In the genomic region with DNA sequence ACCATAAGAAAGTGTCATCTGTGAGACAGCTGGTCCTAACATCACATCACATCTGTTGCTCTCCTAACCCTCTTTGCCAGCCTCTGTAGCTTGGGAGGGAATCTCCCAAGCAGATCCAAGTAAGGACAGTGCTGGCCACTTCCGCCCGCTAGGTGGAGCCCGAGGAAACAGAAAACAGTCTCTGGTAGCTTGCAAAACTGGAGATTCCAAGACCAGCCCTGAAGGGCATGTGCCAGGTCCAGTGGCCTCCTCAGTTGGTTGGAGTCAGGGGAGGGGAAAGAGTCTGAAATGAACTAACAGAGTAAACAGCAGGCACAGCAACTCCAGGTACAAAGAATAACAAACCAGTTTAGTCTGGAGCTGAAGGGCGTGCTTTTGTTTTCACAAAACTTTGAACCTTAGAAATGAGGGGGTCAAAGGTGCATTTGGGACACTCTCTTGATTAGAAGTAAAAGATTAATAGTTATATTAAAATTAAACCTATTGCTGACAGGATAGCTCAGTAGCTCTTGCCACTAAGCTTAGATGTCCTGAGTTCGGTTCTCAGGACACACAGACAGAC, we compare ENCODE assay signal across 8 mouse cellular contexts. TPM values are rescaled to one million over a fixed set of nuclear protein-coding genes. Genes with fewer than 3 reads are reported as not detected.
DNase-seq lines count a peak whose midpoint lies in the region; ATAC-seq lines count a peak whose summit lies in the region.

No protein-coding gene starts in this region.

- no peak overlapping the region for H3K4me3 ChIP-seq in heart, embryonic 12.5 days
- no peak overlapping the region for H3K4me3 ChIP-seq in kidney, embryonic 16.5 days (ENCODE audit: low read length)
- H3K4me3 ChIP-seq in liver, embryonic 11.5 days (ENCODE audit: low read depth, low read length): no peak overlapping the region
- H3K4me3 ChIP-seq in stomach, embryonic 15.5 days (replicated peaks): no peak overlapping the region

- H3K27me3 ChIP-seq in heart, embryonic 12.5 days (replicated peaks): no peaks in the 10 kb centered on the region
- H3K27me3 ChIP-seq in kidney, embryonic 16.5 days (ENCODE audit: insufficient read depth, low read length): no peaks in the 10 kb centered on the region
- H3K27me3 ChIP-seq in liver, embryonic 11.5 days (replicated peaks; ENCODE audit: control insufficient read depth, insufficient read depth, low read length): no peaks in the 10 kb centered on the region
- H3K27me3 ChIP-seq in stomach, embryonic 15.5 days (replicated peaks): no peaks in the 10 kb centered on the region

- no peaks in the 10 kb centered on the region for H3K36me3 ChIP-seq in heart, embryonic 12.5 days
- no peaks in the 10 kb centered on the region for H3K36me3 ChIP-seq in kidney, embryonic 16.5 days (ENCODE audit: insufficient read depth, low read length)
- no peaks in the 10 kb centered on the region for H3K36me3 ChIP-seq in liver, embryonic 11.5 days (ENCODE audit: control insufficient read depth, insufficient read depth, low read length)
- H3K36me3 ChIP-seq in stomach, embryonic 15.5 days: no peaks in the 10 kb centered on the region

- no peak overlapping the region for H3K27ac ChIP-seq in heart, embryonic 12.5 days (ENCODE audit: poor library complexity, severe bottlenecking)
- no peak overlapping the region for H3K27ac ChIP-seq in kidney, embryonic 16.5 days (ENCODE audit: low read length)
- H3K27ac ChIP-seq in liver, embryonic 11.5 days (ENCODE audit: low read depth, low read length): no peak overlapping the region
- no peak overlapping the region for H3K27ac ChIP-seq in stomach, embryonic 15.5 days

- no peak overlapping the region for H3K9ac ChIP-seq in heart, embryonic 12.5 days
- H3K9ac ChIP-seq in kidney, embryonic 16.5 days (replicated peaks; ENCODE audit: low read length): no peak overlapping the region
- H3K9ac ChIP-seq in liver, embryonic 11.5 days (ENCODE audit: low read depth, low read length): no peak overlapping the region
- H3K9ac ChIP-seq in stomach, embryonic 15.5 days: no peak overlapping the region

- peak; percentile 71 for DNase-seq in CD4-positive helper T cell, adult 2 months (ENCODE audit: low read depth, low spot score)
- peak; percentile 86 for DNase-seq in brain, adult 2 months (ENCODE audit: low read depth, low spot score)
- DNase-seq in liver, embryonic 11.5 days (ENCODE audit: low spot score): peak; percentile 63
- peak; percentile 79 for DNase-seq in neural tube, embryonic 10.5 days (ENCODE audit: extremely low spot score, low spot score)

- 42% methylated on average over 5 of the region's 5 CpGs for WGBS in heart, embryonic 12.5 days
- 37% methylated on average over 5 of the region's 5 CpGs for WGBS in kidney, embryonic 16.5 days
- WGBS in liver, embryonic 11.5 days: 39% methylated on average over 5 of the region's 5 CpGs
- 38% methylated on average over 5 of the region's 5 CpGs for WGBS in stomach, embryonic 15.5 days

- peak; percentile 61; the same call in 1 of the 2 replicates for ATAC-seq in erythroid progenitor cell, adult 5-6 weeks (replicated peaks; ENCODE audit: low FRiP score, poor library complexity, severe bottlenecking)
- ATAC-seq in heart, embryonic 12.5 days (ENCODE audit: insufficient number of reproducible peaks, low FRiP score): peak; percentile 45; the same call in 1 of the 2 replicates
- peak; percentile 91 for ATAC-seq in kidney, embryonic 16.5 days (ENCODE audit: low FRiP score, low TSS enrichment)
- ATAC-seq in liver, embryonic 11.5 days (replicated peaks; ENCODE audit: low FRiP score): peak; percentile 47; the same call in 1 of the 2 replicates
- ATAC-seq in stomach, embryonic 15.5 days (ENCODE audit: insufficient read depth, low FRiP score, low read depth): peak; percentile 60; the same call in 1 of the 2 replicates

- H3K4me2 ChIP-seq in heart, embryonic 12.5 days: no peak overlapping the region
- no peak overlapping the region for H3K4me2 ChIP-seq in kidney, embryonic 16.5 days (replicated peaks; ENCODE audit: low read depth, low read length)
- no peak overlapping the region for H3K4me2 ChIP-seq in liver, embryonic 11.5 days
- no peak overlapping the region for H3K4me2 ChIP-seq in stomach, embryonic 15.5 days

- H3K4me1 ChIP-seq in heart, embryonic 12.5 days (replicated peaks): peaks cover 8% of the 10 kb centered on the region; the same call in 1 of the 2 replicates
- H3K4me1 ChIP-seq in kidney, embryonic 16.5 days (ENCODE audit: insufficient read depth, low read length): no peaks in the 10 kb centered on the region
- no peaks in the 10 kb centered on the region for H3K4me1 ChIP-seq in liver, embryonic 11.5 days (replicated peaks; ENCODE audit: control insufficient read depth, insufficient read depth, low read length)
- H3K4me1 ChIP-seq in stomach, embryonic 15.5 days: no peaks in the 10 kb centered on the region

- H3K9me3 ChIP-seq in heart, embryonic 12.5 days (replicated peaks): no peaks in the 10 kb centered on the region
- H3K9me3 ChIP-seq in kidney, embryonic 16.5 days (ENCODE audit: low read length): no peaks in the 10 kb centered on the region
- no peaks in the 10 kb centered on the region for H3K9me3 ChIP-seq in liver, embryonic 11.5 days (ENCODE audit: control insufficient read depth, low read length)
- no peaks in the 10 kb centered on the region for H3K9me3 ChIP-seq in stomach, embryonic 15.5 days

RNA-seq across cellular contexts. Expression of gene Fdx1, which starts 14.2 kb away (rescaled TPM):
- 2.9 and 3.4 TPM in 2 replicates for total RNA-seq in erythroid progenitor cell, adult 5-6 weeks (2015; ENCODE audit: low replicate concordance)
- total RNA-seq in erythroid progenitor cell, adult 5-6 weeks (2017; ENCODE audit: low replicate concordance): not detected in 2 replicates
- 96.4 and 100 TPM in 2 replicates for polyA plus RNA-seq in heart, embryonic 12.5 days (2016; fragmentation: Nextera tagmentation; extraction: Ambion mirVana)
- 114 and 119 TPM in 2 replicates for polyA plus RNA-seq in kidney, embryonic 16.5 days (2015; fragmentation: Nextera tagmentation; extraction: Ambion mirVana)
- 45.2 and 50.7 TPM in 2 replicates for polyA plus RNA-seq in liver, embryonic 11.5 days (2014; fragmentation: Nextera tagmentation; extraction: Ambion mirVana)
- polyA plus RNA-seq in stomach, embryonic 15.5 days (2015; fragmentation: Nextera tagmentation; extraction: Ambion mirVana): 84.2 and 91.4 TPM in 2 replicates
